Mouse (Mus musculus) E14TG2a.4 (cell line): ENCODE measurements around the gene Rab40c.

ENCODE experiments used
- H3K27me3 ChIP-seq: 2 replicates; pipeline ENCODE4 v1.6.1; 2014; ENCODE audit warnings: low read length, control low read depth; ENCODE audit not compliant: insufficient read depth
- H3K36me3 ChIP-seq: 2 replicates; pipeline ENCODE4 v1.6.1; 2014; ENCODE audit warnings: low read length, control low read depth; ENCODE audit not compliant: insufficient read depth
- H3K4me1 ChIP-seq: replicated peaks from 2 replicates; pipeline ENCODE4 v1.6.1; 2014; ENCODE audit warnings: low read depth, low read length, control low read depth
- H3K4me3 ChIP-seq: replicated peaks from 2 replicates; pipeline ENCODE4 v1.5.1; 2014; ENCODE audit warnings: mild to moderate bottlenecking, low read length
- H3K9me3 ChIP-seq: 2 replicates; pipeline ENCODE4 v1.6.1; 2014; ENCODE audit warnings: low read length, control low read depth
- CTCF ChIP-seq: conservative IDR thresholded peaks from 2 replicates; pipeline ENCODE4 v1.5.1; 2014; ENCODE audit warnings: low read length
- NANOG ChIP-seq: IDR thresholded peaks from 2 replicates; pipeline ENCODE4 v1.6.1; 2014; ENCODE audit warnings: borderline replicate concordance, low read length, mixed read lengths
- POU5F1 ChIP-seq: IDR thresholded peaks from 2 replicates; pipeline ENCODE4 v1.6.1; 2014; ENCODE audit warnings: low read length, borderline replicate concordance

Rab40c gene

GRCm38 (mm10) chr17:25841117-25841880, 78.2 kb downstream of the Rab40c start, which contains the start of gene Gm20683:
Gene Gm20683 (minus strand): TSS chr17:25841763.
- H3K27me3 ChIP-seq: peaks cover 5% of the 10 kb centered on the region
- TF ChIP-seq POU5F1 (no peak), NANOG (no peak), CTCF (no peak)
- H3K4me3 ChIP-seq: no peak within 1 kb of the TSS
- H3K4me1 ChIP-seq: peaks cover 53% of the 10 kb centered on the region
- no peaks in the 10 kb centered on the region for H3K9me3 ChIP-seq
- peaks cover 79% of the 10 kb centered on the region for H3K36me3 ChIP-seq

GRCm38 (mm10) chr17:25840519-25840918, 79.0 kb downstream of the Rab40c start:
- H3K9me3 ChIP-seq: no peaks in the 10 kb centered on the region
- no peak overlapping the region for H3K4me3 ChIP-seq
- no peak for TF ChIP-seq NANOG
- peaks cover 11% of the 10 kb centered on the region for H3K27me3 ChIP-seq
- peaks cover 79% of the 10 kb centered on the region for H3K36me3 ChIP-seq
- peaks cover 58% of the 10 kb centered on the region for H3K4me1 ChIP-seq

DNA sequence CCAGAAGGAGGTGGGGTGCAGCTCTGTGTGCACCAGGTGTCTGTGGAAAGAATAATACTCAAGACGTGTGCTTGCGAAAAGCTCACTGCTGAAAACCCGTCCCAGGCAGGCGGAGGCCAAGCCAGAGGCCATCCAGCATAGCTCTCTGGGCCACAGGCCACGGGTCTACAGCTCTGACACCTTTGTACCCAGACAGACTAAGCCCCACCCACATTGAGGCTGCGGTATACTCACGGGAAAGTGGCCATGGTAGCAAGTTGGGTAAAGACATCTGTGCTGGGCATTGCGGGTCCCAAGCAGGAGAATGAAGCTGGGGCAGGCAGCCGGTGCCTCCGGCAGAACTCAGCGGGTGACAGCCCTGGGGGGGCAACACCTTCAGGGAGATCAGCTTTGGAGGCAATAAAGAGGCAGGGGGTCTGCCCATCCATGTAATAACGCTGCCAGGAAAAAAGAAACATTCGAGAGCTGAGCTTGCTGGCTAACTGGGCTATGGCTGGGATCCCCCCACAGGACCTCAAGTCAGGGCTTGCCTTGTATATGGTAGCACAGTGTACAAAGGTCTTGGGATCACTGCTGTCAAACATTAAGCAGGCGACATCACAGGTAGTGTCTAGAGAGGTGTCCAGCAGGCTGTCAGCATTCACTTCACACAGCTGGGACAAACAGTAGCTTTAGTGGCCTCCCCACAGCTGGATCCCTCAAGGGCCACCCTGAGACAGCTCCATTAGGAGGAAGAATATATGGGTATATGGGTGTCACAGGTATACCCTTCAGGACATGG, 79.9 kb downstream of the Rab40c start:
- peaks cover 80% of the 10 kb centered on the region for H3K36me3 ChIP-seq
- TF ChIP-seq CTCF (no peak), NANOG (no peak), POU5F1 (no peak)
- peaks cover 11% of the 10 kb centered on the region for H3K27me3 ChIP-seq
- H3K9me3 ChIP-seq: no peaks in the 10 kb centered on the region
- H3K4me3 ChIP-seq: no peak overlapping the region
- H3K4me1 ChIP-seq: peaks cover 58% of the 10 kb centered on the region

GRCm38 (mm10) chr17:25838904-25839303, 80.6 kb downstream of the Rab40c start:
- TF ChIP-seq CTCF: no peak
- TF ChIP-seq POU5F1: no peak
- no peak for TF ChIP-seq NANOG
- H3K27me3 ChIP-seq: peaks cover 11% of the 10 kb centered on the region
- no peak overlapping the region for H3K4me3 ChIP-seq
- peaks cover 63% of the 10 kb centered on the region for H3K4me1 ChIP-seq
- H3K9me3 ChIP-seq: no peaks in the 10 kb centered on the region
- peaks cover 86% of the 10 kb centered on the region for H3K36me3 ChIP-seq

- no peaks in the 10 kb centered on the region for H3K9me3 ChIP-seq
- H3K4me1 ChIP-seq: peaks cover 57% of the 10 kb centered on the region
- peaks cover 11% of the 10 kb centered on the region for H3K27me3 ChIP-seq
- TF ChIP-seq POU5F1 (no peak), CTCF (no peak), NANOG (no peak)
- H3K36me3 ChIP-seq: peaks cover 77% of the 10 kb centered on the region
- H3K4me3 ChIP-seq: peak overlapping the region; percentile 72; the same call in 1 of the 2 replicates
Measured at GRCm38 (mm10) chr17:25837533-25837932, 82.0 kb downstream of the Rab40c start.

DNA sequence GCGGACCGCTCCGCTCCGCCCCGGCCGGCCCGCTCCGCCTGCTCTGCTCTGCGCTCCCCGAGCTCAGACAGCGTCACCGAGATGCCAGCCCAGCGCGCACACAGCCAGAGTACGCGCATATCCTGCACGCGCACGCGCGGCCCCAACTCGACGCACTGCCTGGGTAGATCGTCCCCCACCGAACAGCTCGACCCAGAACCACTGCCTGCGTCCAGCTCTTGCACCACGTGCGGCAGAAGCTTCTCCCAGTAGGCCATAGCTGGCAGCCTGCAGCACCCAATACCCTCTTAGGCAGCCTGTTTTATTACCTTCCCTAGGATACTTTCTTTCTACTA, 82.5 kb downstream of the Rab40c start, which contains the start of gene Rhbdl1:
Rhbdl1 (minus strand) TSS at position 220 of the 335 bp plus-strand sequence.
- TF ChIP-seq CTCF (no peak), NANOG (no peak), POU5F1 (no peak)
- Histone ChIP-seq H3K9me3 (no peaks in the 10 kb centered on the region), H3K4me1 (peaks cover 59% of the 10 kb centered on the region), H3K27me3 (peaks cover 11% of the 10 kb centered on the region), H3K36me3 (peaks cover 73% of the 10 kb centered on the region), H3K4me3 (peak within 1 kb of the TSS; percentile 72)

DNA sequence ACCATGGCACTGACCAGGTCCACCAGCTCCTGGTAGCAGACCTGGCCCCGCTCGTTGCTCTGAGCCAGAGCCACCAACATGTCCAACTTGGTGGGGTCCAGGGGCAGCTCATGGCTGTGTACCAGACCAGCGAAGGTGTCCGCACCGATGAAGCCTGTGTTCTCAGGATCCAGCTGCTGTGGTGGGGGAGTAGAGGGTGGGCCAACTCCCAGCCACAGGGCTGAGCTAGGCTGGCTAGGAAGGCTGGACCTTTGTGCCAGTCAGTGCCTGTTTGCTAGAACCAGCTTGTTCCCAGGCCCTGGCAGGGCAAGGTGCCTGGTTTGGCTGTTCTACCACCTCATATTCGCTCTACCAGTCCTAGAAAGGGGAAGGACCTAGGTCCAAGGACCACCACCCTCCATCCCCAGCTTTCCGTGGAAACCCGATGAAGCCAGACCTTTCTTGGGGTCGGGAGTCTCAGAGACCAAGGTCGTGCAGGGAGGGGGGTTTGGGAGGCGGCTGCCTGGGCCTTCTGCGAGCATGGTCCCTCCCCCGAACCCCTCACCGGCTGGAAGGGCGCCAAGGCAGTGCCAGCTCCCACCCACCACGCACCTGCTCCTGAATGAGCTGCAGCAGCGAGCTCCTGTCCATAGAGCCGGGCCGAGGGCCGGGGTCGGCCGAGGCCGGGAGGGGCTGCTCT, 83.0 kb downstream of the Rab40c start:
- H3K27me3 ChIP-seq: peaks cover 11% of the 10 kb centered on the region
- peak overlapping the region; percentile 72 for H3K4me3 ChIP-seq
- peaks cover 60% of the 10 kb centered on the region for H3K4me1 ChIP-seq
- peaks cover 73% of the 10 kb centered on the region for H3K36me3 ChIP-seq
- TF ChIP-seq POU5F1: no peak
- no peak for TF ChIP-seq NANOG
- TF ChIP-seq CTCF: no peak
- no peaks in the 10 kb centered on the region for H3K9me3 ChIP-seq

DNA sequence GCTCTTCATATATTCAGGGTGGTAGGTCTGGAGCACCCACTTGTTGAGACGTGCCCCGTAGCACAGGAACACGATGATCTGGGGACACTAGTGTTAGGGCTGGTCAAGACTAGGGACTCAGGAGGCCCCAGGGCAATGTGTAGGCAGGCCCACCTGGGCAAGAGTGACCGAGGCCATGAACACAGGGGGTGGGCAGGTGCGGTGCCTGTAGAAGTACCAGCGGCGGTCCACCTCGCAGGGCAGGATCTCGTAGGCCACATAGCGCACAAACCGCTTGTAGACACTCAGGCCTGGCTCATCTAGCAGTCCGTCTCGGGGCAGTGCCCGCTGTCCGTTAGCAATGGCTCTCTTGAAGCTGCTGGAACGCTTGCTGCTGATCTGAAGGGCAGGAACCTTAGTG, 83.7 kb downstream of the Rab40c start:
- no peak for TF ChIP-seq NANOG
- peaks cover 11% of the 10 kb centered on the region for H3K27me3 ChIP-seq
- no peaks in the 10 kb centered on the region for H3K9me3 ChIP-seq
- H3K36me3 ChIP-seq: peaks cover 73% of the 10 kb centered on the region
- peak overlapping the region; percentile 72; the same call in 1 of the 2 replicates for H3K4me3 ChIP-seq
- peaks cover 65% of the 10 kb centered on the region for H3K4me1 ChIP-seq

DNA sequence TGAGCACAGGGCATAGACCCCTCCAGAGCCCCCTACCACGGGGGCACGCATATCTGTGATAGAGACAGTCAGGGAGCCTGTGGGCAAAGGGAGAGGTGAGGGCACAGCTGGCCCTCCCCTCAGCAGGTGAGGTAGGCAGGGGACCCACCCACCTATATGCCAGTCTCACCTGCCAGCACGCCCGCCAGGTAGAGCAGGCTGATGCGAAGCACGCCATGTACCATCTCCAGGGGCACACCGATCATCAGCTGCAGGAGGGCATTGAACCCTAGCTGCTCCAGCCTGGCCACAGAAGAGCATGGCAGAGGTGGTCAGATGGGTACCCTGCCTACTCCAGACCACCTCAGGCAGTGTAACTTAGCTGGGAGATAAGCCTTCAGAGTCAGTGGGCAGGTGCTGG, 84.2 kb downstream of the Rab40c start:
- H3K4me3 ChIP-seq: peak overlapping the region; percentile 95; the same call in 1 of the 2 replicates

More for the DNA sequence above, 84.2 kb downstream of the Rab40c start:
- Histone ChIP-seq H3K4me1 (peaks cover 70% of the 10 kb centered on the region), H3K27me3 (peaks cover 11% of the 10 kb centered on the region), H3K9me3 (no peaks in the 10 kb centered on the region), H3K36me3 (peaks cover 73% of the 10 kb centered on the region)
- TF ChIP-seq CTCF: no peak
- TF ChIP-seq NANOG: no peak
- no peak for TF ChIP-seq POU5F1
